Mouse (Mus musculus): ENCODE results near the gene Trpc7. TPM values are rescaled to one million over a fixed set of nuclear protein-coding genes. Genes with fewer than 3 reads are reported as not detected.

The Trpc7 gene
- polyA plus RNA-seq, 1 experiment from 2014 or later = 4.4 TPM

DNA sequence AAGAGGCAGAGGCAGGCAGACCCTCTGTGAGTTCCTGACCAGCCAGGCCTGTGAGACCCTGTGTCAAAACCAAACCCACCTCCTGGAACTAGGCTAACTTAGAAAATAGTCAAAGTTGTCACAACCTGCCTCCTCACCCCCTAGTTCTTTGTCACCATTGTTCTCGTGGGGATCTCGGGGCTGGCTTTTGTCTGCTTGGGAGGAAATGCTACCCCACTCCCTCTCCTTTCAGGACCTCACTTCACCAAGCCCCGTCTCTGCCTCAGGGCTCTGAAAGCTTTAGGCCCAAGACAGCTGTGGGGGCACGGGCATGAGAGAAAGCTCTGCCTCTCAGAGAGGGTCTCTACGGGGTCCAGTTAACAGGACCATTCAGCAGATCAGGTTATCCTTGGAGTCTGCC lies 144.0 kb downstream of the Trpc7 start:
- Histone ChIP-seq H3K36me3 (ENCODE audit: control insufficient read depth, insufficient read depth, low read length) (no peaks in the 10 kb centered on the region), H3K4me1 (ENCODE audit: control insufficient read depth, insufficient read depth, low read length) (peaks cover 15% of the 10 kb centered on the region), H3K9me3 (ENCODE audit: control insufficient read depth, low read length) (no peaks in the 10 kb centered on the region), H3K9ac (replicated peaks; ENCODE audit: low read length) (0 out of 2 replicates have a peak overlapping the region, but pooled peaks have one; percentile 58), H3K4me2 (ENCODE audit: low read length) (peak overlapping the region; percentile 93; the same call in 1 of the 2 replicates), H3K27ac (replicated peaks; ENCODE audit: low read depth, low read length) (no peak overlapping the region), H3K27me3 (ENCODE audit: control insufficient read depth, insufficient read depth, low read length) (peaks cover 31% of the 10 kb centered on the region), H3K4me3 (replicated peaks; ENCODE audit: low read depth, low read length) (no peak overlapping the region; the same call in 1 of the 2 replicates)
- 17% methylated on average over 5 of the region's 5 CpGs for WGBS
- ATAC-seq (ENCODE audit: low FRiP score, low TSS enrichment) (no peak), DNase-seq (no peak)

DNA sequence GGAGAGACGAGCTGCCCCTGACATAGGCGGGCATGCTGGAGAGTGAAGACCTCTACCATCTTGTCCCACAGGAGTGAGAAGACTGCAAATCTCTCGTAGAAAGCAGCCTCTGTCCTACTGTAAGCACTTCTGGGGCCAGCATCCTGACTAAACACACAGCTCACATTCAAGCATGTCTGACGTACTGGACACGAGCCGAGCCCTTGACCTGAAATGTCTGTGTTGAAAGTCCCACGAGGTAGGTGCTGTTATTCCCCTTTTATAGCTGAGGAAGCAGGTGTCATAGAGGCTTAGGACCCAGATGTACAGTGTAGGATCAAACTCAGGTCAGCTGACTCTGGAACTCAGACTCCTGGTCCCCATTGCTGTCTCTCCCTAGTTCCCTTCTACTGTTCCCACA lies 146.4 kb downstream of the Trpc7 start:
- 86% methylated on average over 7 of the region's 7 CpGs for WGBS
- ATAC-seq (ENCODE audit: low FRiP score, low TSS enrichment) = no peak

DNA sequence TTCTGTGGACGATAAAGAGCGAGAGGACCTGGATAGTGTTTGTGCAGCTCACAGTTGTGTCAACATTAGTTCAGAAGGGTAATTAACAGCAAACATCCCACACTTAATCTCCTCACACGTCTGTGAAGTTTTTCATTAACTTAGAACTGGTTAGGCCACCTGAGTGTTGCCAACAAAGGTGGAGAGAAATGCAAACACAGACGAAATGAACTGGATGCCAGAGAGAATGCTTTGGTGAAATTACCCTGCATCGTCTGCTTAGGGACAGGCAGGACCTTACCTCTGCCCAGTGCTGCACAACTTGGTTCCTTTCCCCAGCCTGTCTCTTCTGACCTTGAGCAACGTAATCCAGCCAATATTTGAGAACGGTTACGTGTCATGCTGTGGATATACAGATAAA lies 148.2 kb downstream of the Trpc7 start:
- Histone ChIP-seq H3K4me3 (replicated peaks; ENCODE audit: low read depth, low read length) (no peak overlapping the region), H3K9ac (replicated peaks; ENCODE audit: low read length) (no peak overlapping the region), H3K4me1 (ENCODE audit: control insufficient read depth, insufficient read depth, low read length) (peaks cover 7% of the 10 kb centered on the region; the same call in 1 of the 2 replicates), H3K36me3 (ENCODE audit: control insufficient read depth, insufficient read depth, low read length) (no peaks in the 10 kb centered on the region), H3K27ac (replicated peaks; ENCODE audit: low read depth, low read length) (no peak overlapping the region), H3K4me2 (ENCODE audit: low read length) (no peak overlapping the region), H3K9me3 (ENCODE audit: control insufficient read depth, low read length) (no peaks in the 10 kb centered on the region), H3K27me3 (ENCODE audit: control insufficient read depth, insufficient read depth, low read length) (peaks cover 13% of the 10 kb centered on the region)
- 82% methylated on average over 8 of the region's 8 CpGs for WGBS
- no peak for ATAC-seq (ENCODE audit: low FRiP score, low TSS enrichment)
- no peak for DNase-seq

More for the DNA sequence above, 146.4 kb downstream of the Trpc7 start:
- Histone ChIP-seq H3K4me1 (ENCODE audit: control insufficient read depth, insufficient read depth, low read length) (peaks cover 15% of the 10 kb centered on the region), H3K36me3 (ENCODE audit: control insufficient read depth, insufficient read depth, low read length) (no peaks in the 10 kb centered on the region), H3K27ac (replicated peaks; ENCODE audit: low read depth, low read length) (no peak overlapping the region), H3K27me3 (ENCODE audit: control insufficient read depth, insufficient read depth, low read length) (peaks cover 31% of the 10 kb centered on the region), H3K4me3 (replicated peaks; ENCODE audit: low read depth, low read length) (no peak overlapping the region), H3K9me3 (ENCODE audit: control insufficient read depth, low read length) (no peaks in the 10 kb centered on the region), H3K4me2 (ENCODE audit: low read length) (no peak overlapping the region), H3K9ac (replicated peaks; ENCODE audit: low read length) (no peak overlapping the region)
- DNase-seq = no peak

DNA sequence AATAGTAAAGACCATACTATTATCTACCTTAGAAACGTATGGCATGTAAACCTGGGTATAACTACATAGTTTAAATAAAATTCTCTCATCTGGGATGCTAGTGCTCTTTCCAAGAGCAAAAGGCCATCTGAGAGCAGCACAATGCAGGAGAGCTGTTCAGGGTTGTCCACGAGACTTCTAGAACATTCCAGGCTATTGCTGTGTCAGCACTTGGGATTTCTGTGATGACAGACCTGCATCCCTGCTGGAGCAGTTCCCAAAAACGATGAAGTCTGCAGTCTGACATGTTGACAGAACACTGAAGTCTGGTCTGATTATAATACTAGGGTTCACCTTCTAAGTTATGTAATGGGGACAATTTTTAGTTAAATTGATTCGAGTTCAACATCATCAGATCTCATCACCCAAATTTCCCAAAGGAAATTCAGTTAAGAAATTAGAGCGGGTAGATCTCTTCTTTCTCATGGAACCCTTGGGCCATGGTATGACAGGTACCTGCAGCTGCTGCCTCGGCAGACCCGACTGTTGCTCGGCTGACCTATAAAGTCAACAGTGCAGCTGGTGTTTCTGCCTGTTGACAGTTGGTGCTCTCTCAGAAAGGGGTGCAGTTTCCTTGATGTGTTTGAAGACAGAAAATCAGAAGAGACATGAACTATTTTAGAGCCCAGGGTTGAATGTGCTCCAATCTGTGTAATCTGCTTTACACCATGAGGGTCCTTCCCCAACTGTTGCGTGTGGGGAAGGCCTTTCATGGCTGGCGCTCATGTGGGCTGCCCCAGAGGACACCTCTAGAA lies 148.9 kb downstream of the Trpc7 start:
- no peak for ATAC-seq (ENCODE audit: low FRiP score, low TSS enrichment)
- Histone ChIP-seq H3K27ac (replicated peaks; ENCODE audit: low read depth, low read length) (no peak overlapping the region), H3K9ac (replicated peaks; ENCODE audit: low read length) (no peak overlapping the region), H3K9me3 (ENCODE audit: control insufficient read depth, low read length) (no peaks in the 10 kb centered on the region), H3K4me3 (replicated peaks; ENCODE audit: low read depth, low read length) (no peak overlapping the region), H3K27me3 (ENCODE audit: control insufficient read depth, insufficient read depth, low read length) (peaks cover 8% of the 10 kb centered on the region), H3K36me3 (ENCODE audit: control insufficient read depth, insufficient read depth, low read length) (0 out of 2 replicates have a peak, but pooled peaks cover under 1% of the 10 kb centered on the region), H3K4me2 (ENCODE audit: low read length) (no peak overlapping the region), H3K4me1 (ENCODE audit: control insufficient read depth, insufficient read depth, low read length) (0 out of 2 replicates have a peak, but pooled peaks cover under 1% of the 10 kb centered on the region)
- WGBS = 87% methylated on average over 10 of the region's 10 CpGs
- DNase-seq = no peak

DNA sequence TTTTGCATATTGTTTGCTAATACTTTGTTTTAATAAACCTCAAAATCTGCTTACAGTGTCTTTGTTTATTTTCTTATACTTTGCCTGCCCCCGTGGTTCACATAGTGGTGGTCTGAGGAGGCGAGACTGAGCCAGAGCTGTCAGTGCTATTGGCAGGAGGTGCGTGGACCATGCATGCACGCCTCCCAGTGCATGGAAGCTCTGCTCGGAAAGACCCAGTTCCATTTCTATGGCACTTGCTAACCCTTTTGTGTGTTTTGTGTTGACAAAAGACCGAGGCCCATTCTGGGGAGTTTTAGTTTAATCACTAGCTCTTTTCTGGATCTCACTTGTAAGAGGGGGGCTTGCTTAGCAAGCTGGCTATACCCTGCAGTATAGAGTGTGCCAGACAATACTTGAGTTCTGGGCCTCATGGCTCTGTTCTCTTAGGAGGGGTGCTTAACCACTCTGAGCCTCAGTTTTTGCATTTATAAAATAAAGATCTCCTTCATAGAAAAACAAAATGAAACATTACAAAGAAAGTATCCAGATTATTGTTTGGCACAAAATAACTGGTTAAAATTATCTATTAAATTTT lies 153.4 kb downstream of the Trpc7 start:
- DNase-seq = peak; percentile 14
- 53% methylated on average over 6 of the region's 6 CpGs for WGBS
- Histone ChIP-seq H3K27ac (replicated peaks; ENCODE audit: low read depth, low read length) (no peak overlapping the region), H3K4me2 (ENCODE audit: low read length) (no peak overlapping the region), H3K27me3 (ENCODE audit: control insufficient read depth, insufficient read depth, low read length) (no peaks in the 10 kb centered on the region), H3K4me1 (ENCODE audit: control insufficient read depth, insufficient read depth, low read length) (no peaks in the 10 kb centered on the region), H3K36me3 (ENCODE audit: control insufficient read depth, insufficient read depth, low read length) (peaks cover 34% of the 10 kb centered on the region), H3K9me3 (ENCODE audit: control insufficient read depth, low read length) (no peaks in the 10 kb centered on the region), H3K9ac (replicated peaks; ENCODE audit: low read length) (no peak overlapping the region), H3K4me3 (replicated peaks; ENCODE audit: low read depth, low read length) (no peak overlapping the region)
- ATAC-seq (ENCODE audit: low FRiP score, low TSS enrichment) = no peak

DNA sequence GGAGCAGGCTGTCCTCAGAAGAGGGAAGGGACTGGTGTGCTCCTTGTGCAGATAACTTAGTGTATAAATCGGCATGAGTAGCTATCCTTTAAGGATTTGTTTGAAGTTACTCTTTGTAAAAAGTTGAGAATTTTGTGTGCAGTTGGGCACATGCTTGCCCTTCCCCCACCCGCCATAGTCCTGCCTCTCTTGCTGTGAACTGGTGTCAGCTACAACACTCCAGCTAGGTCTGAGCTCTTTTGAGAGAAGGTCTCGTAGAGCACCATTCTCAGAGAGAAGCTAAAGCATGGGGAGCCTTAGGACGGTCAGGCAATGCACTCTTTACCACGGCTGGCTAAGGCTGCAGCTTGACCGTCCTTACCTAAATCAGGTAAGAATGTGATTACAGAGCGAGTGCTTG lies 154.1 kb downstream of the Trpc7 start:
- ATAC-seq (ENCODE audit: low FRiP score, low TSS enrichment) (no peak), DNase-seq (no peak)
- Histone ChIP-seq H3K36me3 (ENCODE audit: control insufficient read depth, insufficient read depth, low read length) (peaks cover 41% of the 10 kb centered on the region), H3K4me1 (ENCODE audit: control insufficient read depth, insufficient read depth, low read length) (no peaks in the 10 kb centered on the region), H3K27ac (replicated peaks; ENCODE audit: low read depth, low read length) (no peak overlapping the region), H3K4me2 (ENCODE audit: low read length) (no peak overlapping the region), H3K27me3 (ENCODE audit: control insufficient read depth, insufficient read depth, low read length) (no peaks in the 10 kb centered on the region), H3K9ac (replicated peaks; ENCODE audit: low read length) (no peak overlapping the region), H3K9me3 (ENCODE audit: control insufficient read depth, low read length) (no peaks in the 10 kb centered on the region), H3K4me3 (replicated peaks; ENCODE audit: low read depth, low read length) (no peak overlapping the region)
- 86% methylated on average over 7 of the region's 7 CpGs for WGBS

DNA sequence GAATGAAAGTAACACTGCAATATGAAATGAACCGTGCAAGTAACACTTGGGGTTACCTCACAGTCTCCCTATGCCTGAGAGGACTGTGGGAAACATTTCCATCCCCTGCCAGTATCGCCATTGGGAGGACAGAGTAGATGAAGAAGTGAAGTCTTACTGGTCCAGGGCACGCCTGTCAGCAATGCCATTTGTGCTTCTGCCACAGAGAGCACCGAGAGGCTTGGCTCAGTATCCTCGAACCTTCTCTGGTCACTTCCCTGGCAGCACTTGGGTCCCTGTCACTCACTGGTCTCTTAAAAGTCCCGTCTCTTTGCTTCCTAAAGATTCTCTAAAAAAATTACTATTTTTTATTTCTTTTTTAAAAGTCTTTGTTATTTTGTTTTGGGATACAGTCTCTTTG lies 155.3 kb downstream of the Trpc7 start:
- Histone ChIP-seq H3K9ac (replicated peaks; ENCODE audit: low read length) (no peak overlapping the region), H3K4me3 (replicated peaks; ENCODE audit: low read depth, low read length) (no peak overlapping the region), H3K27ac (replicated peaks; ENCODE audit: low read depth, low read length) (no peak overlapping the region), H3K9me3 (ENCODE audit: control insufficient read depth, low read length) (no peaks in the 10 kb centered on the region), H3K27me3 (ENCODE audit: control insufficient read depth, insufficient read depth, low read length) (no peaks in the 10 kb centered on the region), H3K4me1 (ENCODE audit: control insufficient read depth, insufficient read depth, low read length) (no peaks in the 10 kb centered on the region), H3K4me2 (ENCODE audit: low read length) (no peak overlapping the region), H3K36me3 (ENCODE audit: control insufficient read depth, insufficient read depth, low read length) (peaks cover 51% of the 10 kb centered on the region)
- WGBS = 92% methylated on average over 6 of the region's 6 CpGs
- DNase-seq (no peak), ATAC-seq (ENCODE audit: low FRiP score, low TSS enrichment) (no peak)

DNA sequence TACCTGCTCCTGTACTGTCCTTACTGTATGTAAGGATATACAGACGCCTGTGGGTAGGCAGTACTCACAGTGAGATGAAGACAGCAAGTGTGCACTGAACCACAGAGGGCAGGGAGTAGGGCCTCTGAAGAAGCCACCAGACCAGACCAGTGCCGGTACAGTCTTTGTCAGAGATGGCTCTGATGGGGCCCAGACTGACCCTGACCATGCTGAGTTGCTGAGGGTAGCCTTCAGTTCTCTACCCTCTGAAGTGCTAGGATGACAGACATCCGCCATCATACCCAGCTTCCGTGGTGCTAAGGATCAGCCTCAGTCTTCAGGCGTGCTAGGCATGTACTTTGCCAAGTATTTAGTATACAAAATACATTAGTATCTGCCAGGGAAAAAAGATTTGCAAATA lies 156.2 kb downstream of the Trpc7 start:
- DNase-seq (no peak), ATAC-seq (ENCODE audit: low FRiP score, low TSS enrichment) (no peak)
- Histone ChIP-seq H3K4me2 (ENCODE audit: low read length) (no peak overlapping the region), H3K4me1 (ENCODE audit: control insufficient read depth, insufficient read depth, low read length) (no peaks in the 10 kb centered on the region), H3K9ac (replicated peaks; ENCODE audit: low read length) (no peak overlapping the region), H3K27me3 (ENCODE audit: control insufficient read depth, insufficient read depth, low read length) (no peaks in the 10 kb centered on the region), H3K27ac (replicated peaks; ENCODE audit: low read depth, low read length) (no peak overlapping the region), H3K9me3 (ENCODE audit: control insufficient read depth, low read length) (no peaks in the 10 kb centered on the region), H3K36me3 (ENCODE audit: control insufficient read depth, insufficient read depth, low read length) (peaks cover 58% of the 10 kb centered on the region), H3K4me3 (replicated peaks; ENCODE audit: low read depth, low read length) (no peak overlapping the region)
- WGBS = 93% methylated on average over 5 of the region's 5 CpGs

All from midbrain, embryonic 14.5 days (tissue).